Mouse (Mus musculus): ENCODE results near the gene Slc10a6.
A peak's percentile ranks its signal among the peaks of the same experiment; 100 is the strongest.

Slc10a6 gene

DNA sequence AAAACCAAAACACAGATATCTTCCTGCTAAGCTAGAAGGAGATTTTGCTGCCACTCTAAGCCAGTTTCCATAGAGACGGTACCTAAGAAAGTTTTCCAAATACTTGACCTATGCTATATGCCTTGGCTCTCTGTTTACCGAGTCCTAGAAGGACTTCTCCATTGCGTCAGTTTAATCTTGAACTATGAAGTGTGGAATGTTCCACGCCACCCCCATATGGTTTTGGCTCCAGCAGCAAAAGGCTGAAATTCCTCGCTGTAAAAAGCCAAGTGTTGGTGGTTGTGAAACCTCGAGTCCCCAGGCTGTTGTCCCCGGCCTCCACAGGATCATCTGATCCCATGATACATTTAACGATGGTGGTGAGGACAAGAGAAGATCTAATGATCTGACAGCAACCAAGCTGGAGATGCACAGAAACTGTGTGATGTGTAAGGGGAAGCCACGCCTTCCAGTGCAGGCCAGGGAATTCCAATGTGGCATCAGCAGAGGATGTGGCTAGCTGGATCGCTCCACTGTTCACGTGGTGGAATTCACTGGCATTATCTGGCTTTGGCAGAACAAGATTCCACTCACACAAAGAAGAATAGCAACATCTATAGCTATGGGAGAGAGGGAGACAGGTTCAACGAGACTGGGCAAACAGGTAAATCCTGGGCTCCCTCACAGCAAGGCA lies 8.8 kb downstream of the Slc10a6 start:
- no peak for DNase-seq (ENCODE audit: low spot score in 2 of 2)

DNA sequence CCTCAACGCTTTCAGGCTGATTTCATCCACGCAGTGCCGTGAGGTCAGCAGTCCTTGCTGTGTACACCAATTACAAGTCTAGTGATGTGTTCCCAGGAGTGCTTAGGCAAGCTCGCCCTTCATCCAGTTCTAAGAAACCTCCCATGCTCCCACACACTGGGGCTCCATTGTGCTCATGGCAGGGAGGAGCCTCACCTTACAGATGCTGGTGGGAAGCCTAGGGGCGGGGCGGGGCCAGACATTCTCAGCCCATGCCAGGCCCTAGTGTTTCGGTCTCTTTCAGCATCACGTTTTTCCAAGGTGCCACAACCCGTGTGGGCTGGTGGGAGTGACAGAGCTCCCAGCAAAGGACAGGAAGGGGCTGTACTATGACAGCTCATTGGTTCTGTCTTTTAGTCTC lies 12.0 kb downstream of the Slc10a6 start:
- no peak for DNase-seq (ENCODE audit: low spot score in 2 of 2)

DNA sequence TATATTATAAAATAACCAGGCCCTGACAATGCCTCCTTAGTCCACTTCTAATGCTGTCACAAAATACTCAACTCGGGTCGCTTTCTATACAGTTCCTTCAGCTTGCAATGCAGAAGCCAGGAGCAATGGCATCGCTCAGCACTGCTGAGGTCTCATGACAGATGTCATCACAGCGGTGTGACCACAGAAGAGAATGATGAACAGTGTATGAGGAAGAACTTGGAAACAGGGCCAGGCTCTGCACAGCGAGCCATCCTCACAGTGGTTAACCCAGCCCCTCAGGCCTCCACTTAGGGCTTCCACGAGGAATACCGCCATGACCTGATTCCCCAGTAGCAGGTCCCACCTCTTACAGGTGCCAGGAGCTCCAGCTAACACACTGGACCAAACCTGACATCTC lies 14.8 kb downstream of the Slc10a6 start:
- DNase-seq (ENCODE audit: low spot score in 2 of 2), result no peak

DNA sequence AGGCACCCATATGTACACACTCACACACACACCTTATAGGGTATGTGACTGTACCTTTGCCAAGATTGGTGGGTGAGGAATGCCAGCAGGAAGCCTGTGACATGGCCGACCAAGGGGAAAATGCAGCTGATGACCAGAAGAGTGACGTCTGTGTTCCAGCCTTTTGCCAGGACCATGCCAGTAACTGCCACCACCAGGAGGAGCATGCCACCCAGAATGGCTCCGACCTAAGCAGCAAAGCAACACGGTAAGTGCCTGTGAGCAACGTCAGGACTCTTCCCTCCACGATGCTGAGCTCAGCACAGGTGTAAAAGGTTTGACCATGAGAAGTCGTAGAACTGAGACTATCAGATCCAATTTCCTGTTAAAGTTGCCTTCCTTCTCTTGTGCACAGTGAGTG lies 16.9 kb downstream of the Slc10a6 start:
- no peak for DNase-seq (ENCODE audit: low spot score in 2 of 2)

DNA sequence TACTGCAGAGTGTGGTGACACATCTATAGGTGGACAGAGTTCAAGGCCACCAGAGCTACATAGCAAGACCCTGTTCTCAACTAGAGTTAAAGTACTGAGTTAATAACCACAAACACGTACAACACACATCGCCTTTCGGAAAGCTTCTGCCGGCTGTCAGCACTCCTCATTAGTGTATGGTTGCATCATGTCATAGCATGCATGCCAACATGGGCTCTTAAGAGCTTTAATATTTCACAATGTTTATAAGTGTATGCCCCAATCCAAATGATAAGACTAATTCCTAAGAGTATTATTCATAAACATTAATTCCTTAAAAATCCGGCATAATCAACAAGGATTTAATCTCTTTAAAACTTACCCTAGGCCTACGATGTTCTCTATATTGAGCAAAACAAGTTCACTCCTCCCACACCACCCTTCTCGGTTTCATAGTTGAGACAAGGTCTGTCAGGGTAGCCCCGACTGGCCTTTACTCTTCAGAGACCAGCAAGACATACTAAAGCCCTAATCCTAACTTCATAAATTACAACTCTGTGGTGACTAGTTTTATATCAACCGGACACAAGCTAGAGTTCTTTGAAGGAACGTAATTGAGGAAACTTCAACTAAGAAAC lies 18.2 kb downstream of the Slc10a6 start:
- DNase-seq (ENCODE audit: low spot score in 2 of 2), result no peak

DNA sequence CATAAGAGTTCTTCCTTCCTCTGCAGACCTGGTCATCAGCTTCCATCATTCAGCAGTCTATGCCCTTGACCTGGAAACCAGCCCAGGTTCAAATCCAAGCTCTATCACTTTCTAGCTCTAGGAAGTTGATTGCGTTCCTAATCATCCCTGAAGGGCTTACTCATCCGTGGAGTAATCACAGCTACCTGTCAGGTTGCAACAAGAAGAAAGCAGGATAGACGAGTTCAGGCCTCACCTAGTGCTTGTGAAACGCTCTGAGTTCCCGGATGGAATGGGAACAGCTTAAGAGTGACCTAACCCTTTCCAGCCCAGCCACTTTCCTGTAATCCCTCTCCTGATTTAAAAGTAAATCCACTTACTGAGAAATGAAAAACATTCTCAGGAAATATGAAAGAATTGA lies 19.1 kb downstream of the Slc10a6 start:
- DNase-seq (ENCODE audit: low spot score in 2 of 2), result no peak

DNA sequence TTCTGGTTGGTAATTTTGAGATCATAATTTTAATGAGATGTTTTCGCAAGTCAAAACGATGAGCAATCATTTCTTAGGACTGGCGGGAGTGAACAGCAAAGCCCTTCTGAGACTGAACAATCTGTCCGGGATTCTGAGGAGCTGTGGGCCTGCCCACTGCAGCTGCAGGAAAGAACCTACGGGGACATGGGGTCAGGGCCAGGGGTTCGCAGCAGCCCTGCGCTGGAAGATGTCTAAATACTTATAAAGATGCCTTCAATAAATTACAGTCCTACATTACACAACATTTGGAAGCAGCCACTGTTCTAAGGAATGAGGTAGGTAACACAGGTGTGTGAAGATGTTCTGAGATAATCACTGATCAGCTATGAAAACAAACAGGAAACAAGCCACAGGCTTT lies 23.5 kb downstream of the Slc10a6 start:
- DNase-seq (ENCODE audit: low spot score in 2 of 2), result no peak

DNA sequence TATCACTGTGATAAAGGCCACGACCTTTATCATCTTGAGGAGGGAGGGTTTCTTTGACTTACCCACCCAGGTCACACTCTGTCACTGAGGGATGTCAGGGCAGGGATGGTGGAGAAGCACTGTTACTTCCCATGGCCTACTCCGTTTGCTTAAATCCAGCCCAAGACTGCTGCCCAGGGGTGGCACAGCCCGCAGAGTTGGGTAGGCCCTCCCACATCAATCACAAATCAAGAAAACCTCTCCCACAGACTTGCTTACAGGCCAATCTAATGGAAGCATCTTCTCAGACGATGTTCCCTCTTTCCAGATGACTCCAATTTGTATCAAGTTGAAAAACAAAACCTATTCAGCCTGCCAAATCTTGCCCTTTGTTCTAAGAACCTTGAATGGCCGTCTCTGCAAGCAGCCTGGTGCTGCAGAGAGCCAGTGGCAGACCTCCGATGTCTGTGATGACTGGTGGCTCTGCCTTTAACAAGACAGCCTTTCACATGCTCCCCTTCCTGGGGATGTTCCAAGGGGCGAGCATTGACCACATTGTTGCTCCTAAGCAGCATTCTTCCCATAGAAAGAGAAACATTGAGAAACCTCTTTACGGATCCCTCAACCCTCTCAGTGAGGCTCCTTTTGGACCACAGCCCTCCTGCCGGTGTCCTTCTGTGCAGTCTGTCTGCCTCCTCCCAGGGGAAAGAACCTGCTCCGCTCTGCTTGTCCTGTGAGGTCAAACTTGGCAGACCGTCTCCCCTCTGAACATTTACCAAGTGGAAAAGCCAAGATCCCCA lies 25.9 kb downstream of the Slc10a6 start:
- no peak for DNase-seq (ENCODE audit: low spot score in 2 of 2)

DNA sequence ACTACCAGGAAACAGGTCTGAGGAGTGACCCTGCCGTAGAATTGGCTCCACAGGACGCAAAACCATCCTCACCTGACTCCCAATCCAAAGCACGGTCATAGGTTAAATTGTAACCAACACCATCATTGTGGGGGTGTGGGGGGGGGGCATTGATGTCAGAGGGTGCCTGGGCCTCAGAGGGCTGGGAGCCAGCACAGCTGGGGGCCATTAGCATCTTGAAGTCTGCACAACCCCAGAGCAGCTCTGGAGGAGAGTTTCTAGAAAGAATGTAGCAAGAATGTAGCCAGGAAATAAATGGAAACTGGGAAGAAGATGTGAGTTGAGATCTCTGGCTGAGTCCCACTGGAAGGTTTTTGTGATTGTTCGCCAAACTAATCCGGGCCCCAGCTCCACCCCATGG lies 30.3 kb downstream of the Slc10a6 start:
- DNase-seq (ENCODE audit: low spot score in 2 of 2), result no peak

DNA sequence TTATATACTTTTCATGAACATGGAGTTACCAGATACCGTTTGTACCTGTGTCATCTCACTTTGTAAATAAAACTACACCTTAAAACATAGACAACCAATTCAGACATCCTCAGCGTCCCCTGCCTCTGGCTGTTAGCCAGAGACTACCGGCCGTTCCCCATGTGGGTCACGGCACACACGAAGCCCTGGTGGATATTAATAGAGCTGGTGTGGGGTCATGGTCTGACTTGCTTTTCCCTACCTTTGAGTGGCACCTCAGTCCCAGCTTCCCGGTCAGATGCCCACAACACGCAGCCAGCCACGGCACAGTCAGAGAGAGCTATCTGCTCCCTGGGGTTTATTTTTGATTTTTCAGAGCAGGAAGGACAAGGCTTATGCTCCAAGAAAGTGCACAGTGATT lies 30.9 kb downstream of the Slc10a6 start:
- DNase-seq (ENCODE audit: low spot score in 2 of 2), result no peak

DNA sequence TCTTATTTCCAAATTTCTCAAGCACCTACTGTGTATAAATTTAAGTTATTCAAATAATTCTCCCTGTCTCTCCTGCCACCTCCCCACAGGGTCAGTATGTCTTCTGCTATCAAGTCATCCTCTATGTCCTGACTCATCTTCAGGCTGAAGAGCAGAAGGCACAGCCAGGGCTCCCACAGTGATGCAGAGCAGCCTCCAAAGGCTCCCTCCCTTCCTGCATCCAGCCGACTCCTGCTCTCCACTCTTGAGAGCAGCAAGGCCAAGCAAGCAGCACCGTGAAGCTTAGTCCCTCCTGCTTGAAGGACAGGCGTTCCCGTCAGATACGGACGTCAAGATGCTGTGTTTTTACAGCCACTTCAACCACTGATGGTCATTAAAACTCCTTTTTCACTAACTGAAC lies 31.6 kb downstream of the Slc10a6 start:
- no peak for DNase-seq (ENCODE audit: low spot score in 2 of 2)

DNA sequence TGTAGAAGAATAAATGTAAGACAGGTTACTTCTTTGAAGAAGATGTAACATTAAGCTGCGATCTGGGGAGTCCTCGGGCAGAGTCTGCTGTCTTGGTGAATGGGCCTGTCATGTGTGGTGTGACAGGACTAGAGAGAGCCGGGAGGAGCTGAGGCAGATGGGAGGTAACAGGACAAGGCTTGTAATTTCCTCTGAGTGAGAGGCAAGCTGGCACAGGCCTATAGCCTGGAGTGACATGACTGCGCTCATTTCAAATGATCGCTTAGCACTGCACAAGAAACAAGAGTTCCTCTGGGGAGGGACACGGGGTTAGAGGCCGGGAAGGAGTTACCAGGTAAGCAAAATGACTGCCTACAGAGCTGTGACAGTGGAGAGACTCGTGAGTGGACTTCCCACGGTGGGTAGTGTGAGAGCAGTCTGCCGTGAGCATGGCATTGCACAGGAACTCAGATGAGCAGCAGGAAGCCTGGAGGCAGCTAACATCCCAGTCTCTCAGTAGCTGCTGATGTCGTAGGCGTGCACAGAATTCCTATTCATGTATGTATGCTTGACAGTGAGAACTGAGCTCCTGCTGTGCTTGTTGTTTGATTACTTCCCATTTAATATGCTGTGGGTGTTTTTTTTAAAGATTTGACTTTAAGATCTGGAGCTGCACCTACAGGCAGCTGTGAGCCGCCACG lies 32.6 kb downstream of the Slc10a6 start:
- no peak for DNase-seq (ENCODE audit: low spot score in 2 of 2)

DNA sequence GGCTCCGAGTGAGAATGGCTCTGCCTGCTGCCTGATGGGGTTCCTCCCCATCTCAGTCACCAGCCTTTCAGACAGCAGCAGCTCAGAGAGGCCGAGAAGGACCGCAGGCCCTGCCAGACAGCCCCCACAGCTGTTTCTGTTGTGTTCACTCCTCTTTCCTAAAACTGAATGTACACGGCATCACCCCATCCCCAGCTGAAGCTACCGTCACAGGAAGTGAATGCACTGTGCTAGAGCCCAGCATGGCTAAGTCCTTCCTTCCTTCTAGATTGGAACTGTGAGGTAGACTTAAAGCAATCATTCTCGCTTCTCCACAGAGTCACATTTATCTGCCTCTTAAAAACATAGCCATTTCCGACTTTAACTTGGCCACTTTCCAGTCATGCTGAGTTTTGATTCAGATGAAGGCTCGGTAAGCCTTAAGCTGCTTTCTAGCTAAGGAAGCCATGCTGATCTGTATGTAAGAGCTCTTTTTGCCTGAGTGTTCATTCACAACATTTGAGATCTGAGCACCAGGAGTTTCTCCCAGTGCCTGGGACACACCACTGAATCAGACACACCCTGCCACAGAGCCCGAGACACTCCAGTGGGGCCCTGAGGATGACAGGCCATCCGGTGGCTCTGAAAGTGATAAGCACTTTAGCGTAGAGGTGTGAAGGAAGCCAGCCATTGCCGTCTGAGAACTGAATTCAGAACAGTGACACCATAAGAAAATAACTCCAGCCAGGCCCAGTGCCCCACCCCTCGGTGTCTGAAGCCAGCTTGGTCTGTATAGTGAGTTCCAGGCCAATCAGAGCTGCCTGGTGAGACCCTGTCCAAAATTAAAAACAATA lies 33.6 kb downstream of the Slc10a6 start:
- DNase-seq (ENCODE audit: low spot score in 2 of 2), result no peak

DNA sequence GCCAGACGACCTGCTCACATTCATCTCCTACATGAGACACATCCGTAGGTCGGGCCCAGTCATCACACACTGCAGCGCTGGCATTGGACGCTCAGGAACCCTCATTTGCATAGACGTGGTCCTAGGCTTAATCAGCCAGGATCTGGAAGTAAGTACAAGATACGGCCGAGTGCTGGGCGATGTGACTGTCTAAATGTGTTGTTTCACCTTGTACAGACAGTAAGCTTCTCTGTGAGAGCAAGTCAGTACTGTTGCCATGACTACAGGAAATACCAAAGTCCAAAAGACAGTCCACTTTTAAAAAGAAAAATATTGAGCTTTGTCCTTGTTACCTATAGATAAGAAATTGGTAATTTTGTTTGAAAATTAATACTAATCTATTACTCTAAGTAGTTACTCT lies 35.6 kb downstream of the Slc10a6 start:
- no peak for DNase-seq (ENCODE audit: low spot score in 2 of 2)

DNA sequence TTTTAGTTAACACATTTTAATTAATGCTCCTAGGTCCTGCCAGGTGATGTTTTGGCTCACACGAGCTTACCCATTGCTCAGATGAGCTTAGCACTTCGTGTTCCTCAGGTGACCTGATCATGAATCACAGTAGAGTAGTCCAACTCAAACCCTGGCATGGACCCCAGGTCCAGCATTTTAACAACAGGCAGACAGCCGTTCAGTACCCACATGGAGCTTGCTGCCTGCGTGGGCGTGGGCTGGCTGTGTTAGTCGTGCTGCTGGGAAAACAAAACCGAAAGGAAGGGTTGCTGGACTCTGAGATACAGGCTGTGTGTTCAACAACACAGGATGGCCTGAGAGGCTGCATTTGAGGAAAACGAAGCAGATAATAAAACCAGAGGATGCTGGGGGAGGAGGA lies 36.5 kb downstream of the Slc10a6 start:
- peak; percentile 18 for DNase-seq (ENCODE audit: low spot score in 2 of 2)

DNA sequence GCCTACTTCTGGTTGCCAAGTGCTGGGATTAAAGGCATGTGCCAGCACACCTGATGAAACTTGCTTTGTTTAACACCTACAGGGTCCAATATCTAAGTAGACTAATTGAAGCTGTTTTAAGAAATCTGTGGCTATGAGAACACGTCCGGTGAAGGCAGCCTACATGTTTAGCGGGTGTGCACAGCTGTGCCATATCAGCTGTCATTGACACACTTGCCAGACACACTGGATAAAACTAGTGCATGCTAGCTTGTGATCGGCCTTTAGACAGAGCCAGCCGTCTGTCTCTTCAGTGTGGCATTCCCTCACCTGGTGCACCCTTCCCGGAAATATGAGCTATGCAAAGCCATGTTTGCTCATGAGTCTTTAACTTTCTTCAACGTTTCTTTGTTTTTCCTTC lies 37.4 kb downstream of the Slc10a6 start:
- no peak for DNase-seq (ENCODE audit: low spot score in 2 of 2)

DNA sequence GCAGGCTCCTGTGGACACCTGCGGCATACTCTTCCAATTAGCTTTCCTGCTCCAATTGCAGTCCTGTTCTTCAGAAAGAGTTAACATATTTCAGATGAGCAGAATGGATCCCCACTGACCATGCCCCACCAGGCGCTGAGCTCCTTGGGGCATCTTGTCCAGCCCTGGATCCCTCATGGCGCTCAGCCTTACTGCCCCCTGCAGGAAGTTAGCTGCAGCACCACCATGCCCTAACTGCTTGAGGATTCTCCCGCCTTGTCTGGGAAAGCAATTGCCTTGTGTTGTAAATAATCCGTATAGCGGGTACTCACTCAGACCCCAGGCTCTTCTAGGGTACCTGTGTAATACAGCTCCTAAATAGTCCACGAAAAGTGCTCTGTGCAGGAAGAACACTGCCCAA lies 42.0 kb downstream of the Slc10a6 start:
- no peak for DNase-seq (ENCODE audit: low spot score in 2 of 2)

DNA sequence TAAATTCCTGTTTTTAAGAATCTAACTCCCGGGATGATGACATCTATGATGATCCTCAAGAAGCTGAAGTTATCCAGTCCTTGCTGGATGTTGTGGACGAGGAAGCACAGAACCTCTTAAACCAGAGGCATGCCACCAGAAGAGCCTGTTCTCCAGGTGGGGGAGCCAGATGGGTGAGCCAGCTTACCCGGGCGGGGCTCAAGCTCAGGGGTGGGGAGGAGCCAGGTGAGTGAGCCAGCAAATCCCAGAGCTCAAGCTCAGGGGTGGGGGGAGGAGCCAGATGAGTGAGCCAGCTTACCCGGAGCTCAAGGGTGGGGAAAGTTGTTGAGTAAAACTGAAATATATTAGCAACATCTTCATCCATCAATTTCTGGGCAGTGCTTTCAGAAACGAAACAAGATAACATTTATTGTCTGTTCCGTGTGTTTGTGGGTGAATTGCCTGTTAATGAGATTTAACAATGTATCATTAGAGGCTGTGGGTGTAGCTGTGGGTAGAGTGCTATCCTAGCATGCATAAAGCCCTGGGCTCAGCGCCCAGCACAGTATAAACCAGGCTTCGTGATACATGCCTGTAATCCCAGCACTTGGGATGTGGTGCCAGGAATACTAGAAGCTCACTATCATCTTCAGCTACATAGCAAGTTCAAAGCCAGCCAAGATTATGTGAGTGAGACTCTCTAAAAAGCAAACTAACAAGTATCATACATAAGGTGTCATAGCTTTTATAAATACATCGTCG lies 49.4 kb downstream of the Slc10a6 start:
- DNase-seq (ENCODE audit: low spot score in 2 of 2), result no peak

DNA sequence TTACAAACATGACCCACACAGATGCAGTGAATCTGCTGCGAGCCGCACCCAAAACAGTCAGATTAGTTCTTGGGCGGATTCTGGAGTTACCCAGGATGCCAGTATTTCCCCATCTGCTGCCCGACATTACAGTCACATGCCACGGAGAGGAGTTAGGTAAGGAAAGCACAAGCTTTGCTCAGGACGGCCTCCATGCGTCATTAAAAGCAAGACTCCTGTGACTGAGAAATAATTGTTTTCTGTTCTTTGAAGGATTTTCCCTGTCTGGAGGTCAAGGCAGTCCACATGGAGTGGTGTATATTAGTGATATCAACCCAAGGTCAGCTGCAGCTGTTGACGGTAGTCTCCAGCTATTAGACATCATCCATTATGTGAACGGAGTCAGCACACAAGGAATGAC lies 59.8 kb downstream of the Slc10a6 start:
- DNase-seq (ENCODE audit: low spot score in 2 of 2), result no peak

DNA sequence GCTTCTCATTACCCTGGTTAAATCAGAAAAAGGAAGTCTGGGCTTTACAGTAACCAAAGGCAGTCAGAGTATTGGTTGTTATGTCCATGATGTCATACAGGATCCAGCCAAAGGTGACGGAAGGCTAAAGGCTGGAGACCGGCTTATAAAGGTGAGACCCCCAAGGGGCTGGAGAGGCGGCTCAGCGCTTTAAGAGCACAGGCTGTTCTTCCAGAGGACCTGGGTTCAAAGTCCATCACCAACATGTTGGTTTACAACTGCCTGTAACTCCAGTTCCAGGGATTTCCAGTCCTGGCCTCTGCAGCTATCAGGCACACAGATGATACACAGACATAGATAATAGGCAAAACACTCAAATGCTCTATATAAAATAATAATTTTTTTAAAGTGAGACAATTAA lies 61.2 kb downstream of the Slc10a6 start:
- DNase-seq (ENCODE audit: low spot score in 2 of 2), result no peak

DNA sequence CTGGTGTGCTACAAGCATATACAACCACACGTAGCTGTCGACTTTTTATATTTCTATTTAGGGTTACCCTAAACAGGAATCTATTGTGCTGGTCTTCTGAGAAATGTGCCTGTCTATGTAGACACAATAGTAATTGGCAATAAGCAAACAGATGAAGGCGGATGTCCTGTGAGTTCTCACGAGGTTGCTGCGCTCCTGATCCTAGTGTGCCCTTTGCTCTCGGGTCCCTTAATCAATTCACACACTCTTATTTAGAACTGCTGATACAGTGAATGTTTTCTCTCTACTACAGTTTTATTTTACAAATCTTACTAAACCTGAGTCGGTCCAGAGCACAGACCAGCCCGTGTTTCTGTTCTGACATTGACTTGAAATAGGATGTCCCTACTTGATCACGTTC lies 68.7 kb downstream of the Slc10a6 start:
- DNase-seq (ENCODE audit: low spot score in 2 of 2), result no peak
